Mouse (Mus musculus) central nervous system, embryonic 11.5 days (tissue): ENCODE measurements around the gene Taf9b. TPM values are rescaled to one million over a fixed set of nuclear protein-coding genes. Genes with fewer than 3 reads are reported as not detected.

Source experiments
- polyA plus RNA-seq: library from polyadenylated mRNA; depleted of rRNA; stranded (reverse); fragments of >200 nt; gene quantifications from 2 replicates; pipeline ENCODE4 v1.2.3, GENCODE M21; 2012; rRNA removed

Gene Taf9b
- polyA plus RNA-seq: 6.7 and 9.5 TPM in 2 replicates

GRCm38 (mm10) chrX:106221058-106221457 lies at the start of gene Taf9b:
TSS of gene Taf9b (minus strand) at chrX:106221158.

GRCm38 (mm10) chrX:106255276-106255675 lies 34.3 kb upstream of the Taf9b start, which contains the start of gene Fnd3c2:
TSS of gene Fnd3c2 (minus strand) at chrX:106255376.

GRCm38 (mm10) chrX:106186713-106187649 lies 34.0 kb downstream of the Taf9b start, which contains the start of gene Pgk1:
TSS of gene Pgk1 (plus strand) at chrX:106187100.

Other genes starting within 250 kb of the Taf9b start
- gene Magt1, start 209.3 kb downstream of the Taf9b start, polyA plus RNA-seq: 22.1 and 27.6 TPM in 2 replicates
- gene Cox7b, start 205.5 kb downstream of the Taf9b start, polyA plus RNA-seq: 72.4 and 239 TPM in 2 replicates
- 12.1 and 13.7 TPM in 2 replicates for gene Atp7a, start 193.9 kb downstream of the Taf9b start, polyA plus RNA-seq
- 0.25 and 0.30 TPM in 2 replicates for gene Tlr13, start 78.0 kb downstream of the Taf9b start, polyA plus RNA-seq
- gene Pgk1, start 34.1 kb downstream of the Taf9b start, polyA plus RNA-seq: 366 and 461 TPM in 2 replicates
- gene Fnd3c2, start 34.2 kb upstream of the Taf9b start, polyA plus RNA-seq: not detected in 2 replicates